Mouse (Mus musculus) B cell, adult 67 days (primary cell): ENCODE data around the gene Iah1. TPM values are rescaled to one million over a fixed set of nuclear protein-coding genes. Genes with fewer than 3 reads are reported as not detected.

Source experiments
- total RNA-seq, 2 experiments: library from RNA; stranded (reverse); gene quantifications; 4 replicates each; pipeline ENCODE4 v1.2.4; 2023

The Iah1 gene
- 10 to 100 TPM; 50.0 to 58.7 TPM for total RNA-seq

DNA sequence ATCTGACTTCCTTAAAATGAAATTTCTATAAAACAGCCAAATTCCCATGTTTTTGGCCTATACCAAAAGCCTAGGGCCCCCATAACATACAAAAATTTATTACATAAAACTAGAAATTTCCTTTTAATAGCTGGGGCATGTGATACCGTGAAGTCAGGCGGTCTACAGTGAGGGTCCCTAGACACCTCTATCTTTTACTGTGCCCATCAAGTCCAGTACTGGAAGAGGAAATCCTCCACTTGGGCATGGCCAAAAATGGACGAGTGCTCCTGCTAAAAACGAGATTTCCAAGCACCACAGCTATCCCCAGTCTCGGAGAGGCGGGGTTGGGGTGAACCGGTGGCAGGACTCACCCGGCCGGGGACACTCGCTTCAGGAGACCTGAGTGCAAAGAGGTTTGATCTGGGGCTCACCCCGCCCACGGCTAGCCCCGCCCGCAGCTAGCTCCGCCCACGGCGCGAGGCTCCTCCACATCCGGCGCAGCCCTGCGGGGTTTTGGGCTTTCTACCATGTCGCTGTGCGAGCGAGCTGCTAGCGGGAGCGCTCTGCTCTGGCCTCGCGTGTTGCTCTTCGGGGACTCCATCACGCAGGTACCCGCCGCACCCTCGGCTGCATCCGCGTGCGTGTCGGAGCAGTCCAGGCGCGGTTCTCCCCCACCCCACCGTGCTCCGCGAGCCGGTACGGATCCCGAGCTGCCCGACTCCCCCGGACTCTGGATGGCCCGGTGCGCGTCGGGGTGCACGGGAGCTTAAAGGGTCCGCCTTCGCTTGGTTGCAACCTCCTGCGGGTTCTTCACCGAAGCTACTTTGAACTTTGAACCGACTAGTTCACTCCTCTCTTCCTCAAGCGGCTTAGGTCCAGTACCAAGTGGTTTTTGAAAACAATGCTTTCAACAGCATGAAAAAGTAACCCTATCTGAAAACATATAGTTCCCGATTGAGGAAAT is at the start of gene Iah1:
TSS of gene Iah1 (plus strand) at position 467 of the 946 bp plus-strand sequence.

DNA sequence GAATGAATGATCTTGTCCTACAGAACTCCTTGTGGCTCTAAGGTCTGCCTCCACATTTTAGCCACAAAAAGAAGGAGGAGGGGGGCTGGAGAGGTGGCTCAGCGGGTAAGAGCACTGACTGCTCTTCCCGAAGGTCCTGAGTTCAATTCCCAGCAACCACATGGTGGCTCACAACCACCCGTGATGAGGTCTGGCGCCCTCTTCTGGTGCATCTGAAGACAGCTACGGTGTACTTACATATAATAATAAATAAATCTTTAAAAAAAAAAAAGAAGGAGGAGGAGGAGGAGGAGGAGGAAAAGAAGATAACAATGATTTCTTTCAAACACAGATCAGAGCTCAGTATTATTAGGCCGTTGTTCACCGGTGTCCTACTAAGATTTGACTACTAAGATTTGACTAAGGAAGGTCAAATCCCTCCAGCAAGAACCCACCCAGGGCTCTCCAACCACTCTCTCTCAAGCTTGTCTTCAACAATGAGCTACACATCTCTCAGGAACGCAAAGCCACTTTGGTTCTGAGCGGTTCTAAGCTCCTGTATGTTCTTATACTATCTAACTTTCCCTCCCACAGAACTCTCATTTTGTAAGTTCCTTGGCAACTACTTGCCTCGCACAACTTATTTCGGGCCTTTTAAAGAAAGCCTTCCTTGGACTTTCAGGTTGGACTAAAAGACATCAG is 31.3 kb upstream of the Iah1 start, which contains the start of gene Cpsf3:
TSS of gene Cpsf3 (plus strand) at position 631 of the 681 bp plus-strand sequence.

DNA sequence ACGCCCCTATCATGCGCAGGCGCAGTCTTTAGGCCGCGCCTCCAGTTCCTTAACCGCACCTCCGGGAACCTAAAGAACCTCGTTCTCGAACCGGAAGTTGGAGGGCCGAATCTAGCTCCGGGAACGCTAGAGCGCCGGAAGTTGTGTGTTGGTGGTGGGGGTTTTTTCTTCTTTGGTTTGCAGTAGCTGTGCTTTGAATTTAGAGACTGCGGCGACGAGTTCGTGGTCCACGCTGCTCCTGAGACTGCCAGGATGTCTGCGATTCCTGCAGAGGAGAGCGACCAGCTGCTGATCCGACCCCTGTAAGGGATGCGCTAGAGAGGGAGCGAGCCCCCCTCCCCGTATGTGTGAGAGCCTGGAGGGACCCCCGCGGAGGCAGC is 30.0 kb upstream of the Iah1 start, which contains the start of gene Itgb1bp1:
TSS of gene Itgb1bp1 (minus strand) at position 42 of the 380 bp plus-strand sequence.

GRCm38 (mm10) chr12:21373100-21373819 is 57.1 kb downstream of the Iah1 start, which contains the start of gene Adam17:
Gene Adam17, minus strand, starts transcription at chr12:21373632.

Other genes with a start within 250 kb of the Iah1 start
- 100 to 1,000 TPM; 117 to 142 TPM for gene Cpsf3, start 31.0 kb upstream of the Iah1 start, total RNA-seq
- gene Itgb1bp1, start 30.1 kb upstream of the Iah1 start, total RNA-seq, result 10 to 100 TPM; 47.2 to 49.6 TPM
- 100 to 1,000 TPM; 110 TPM for gene Adam17, start 57.2 kb downstream of the Iah1 start, total RNA-seq
- 100 to 1,000 TPM; 167 to 171 TPM for gene Ywhaq, start 101.2 kb downstream of the Iah1 start, total RNA-seq